Mouse (Mus musculus): ENCODE results near the gene Vmn1r10. TPM values are rescaled to one million over a fixed set of nuclear protein-coding genes. Genes with fewer than 3 reads are reported as not detected.
A peak's percentile ranks its signal among the peaks of the same experiment; 100 is the strongest.

The Vmn1r10 gene
- total RNA-seq (2012; rRNA removed): not detected in 2 replicates
- total RNA-seq (2014; rRNA removed): not detected in 2 replicates
- polyA plus RNA-seq (2012; ENCODE audit: insufficient read length, low read depth): not detected in 2 replicates

DNA sequence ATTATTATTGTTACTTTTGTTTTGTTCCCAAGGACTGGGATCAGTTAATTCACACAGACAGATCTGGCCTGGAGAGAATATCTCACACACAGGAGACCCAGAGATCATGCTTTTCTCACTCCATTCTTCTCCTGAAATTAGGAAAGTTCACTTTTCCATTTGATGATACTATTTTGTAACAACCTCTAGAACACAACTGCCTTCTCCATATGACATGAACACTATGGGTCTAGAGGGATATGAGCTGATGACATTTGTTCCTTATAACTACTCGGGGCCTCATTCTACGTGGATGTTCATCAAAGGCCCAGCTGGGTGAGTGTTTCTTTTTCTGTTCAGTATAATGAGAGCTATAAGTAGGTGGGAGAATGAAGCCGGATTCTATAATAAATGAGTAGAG lies at the start of gene Vmn1r10:
Vmn1r10 (plus strand) TSS at position 301 of the 400 bp plus-strand sequence.
- H3K27ac ChIP-seq (ENCODE audit: insufficient read depth, low read depth): no peak within 1 kb of the TSS
- no peak for DNase-seq (ENCODE audit: extremely low read depth)
- H3K9ac ChIP-seq (ENCODE audit: insufficient read depth, low read depth): no peak within 1 kb of the TSS
- H3K36me3 ChIP-seq (replicated peaks in 1 of 2; ENCODE audit: control insufficient read depth in 1 of 2, insufficient read depth in 1 of 2, low read length in 1 of 2): no peaks in the 10 kb centered on the region
- no peak within 1 kb of the TSS for H3K4me2 ChIP-seq (ENCODE audit: insufficient read depth, low read depth, poor library complexity, severe bottlenecking)
- in situ Hi-C loops (cut with MboI; ENCODE audit: low pct_ligation_motif_present, low pct_unique_long_range_greater_than_20kb, low sequenced_read_pairs): loop anchor here (25.0 kb wide), 1 partner anchor 272 kb away; the partner anchor contains the start of gene Fkbp9
- no peak within 1 kb of the TSS for H3K4me3 ChIP-seq (replicated peaks in 1 of 3; ENCODE audit: low read depth in 2 of 3, low read length in 2 of 3, poor library complexity in 1 of 3)
- H3K27me3 ChIP-seq (replicated peaks): no peaks in the 10 kb centered on the region
- H3K4me1 ChIP-seq (ENCODE audit: control insufficient read depth in 1 of 2, insufficient read depth in 2 of 2): no peaks in the 10 kb centered on the region
- no peaks in the 10 kb centered on the region for H3K9me3 ChIP-seq (replicated peaks; ENCODE audit: low read length)
- no peaks in the 10 kb centered on the region for H3K79me2 ChIP-seq (replicated peaks; ENCODE audit: control insufficient read depth, extremely low read depth, insufficient read depth, poor library complexity, severe bottlenecking)
- dilution Hi-C loops (cut with MboI; ENCODE audit: extremely low pct_ligation_motif_present, extremely low pct_unique_long_range_greater_than_20kb, low sequenced_read_pairs): no loop called here
- TF ChIP-seq SMC3 (IDR thresholded peaks at IDR 0.05; ENCODE audit: low read depth, low read length) (no peak), UBTF (IDR thresholded peaks at IDR 0.05; ENCODE audit: low read depth, low read length) (no peak), HCFC1 (IDR thresholded peaks at IDR 0.05; ENCODE audit: low read depth, low read length) (no peak), MXI1 (IDR thresholded peaks at IDR 0.05; ENCODE audit: low read depth, low read length) (no peak), ZC3H11A (IDR thresholded peaks at IDR 0.05; ENCODE audit: low read depth, low read length) (no peak), MAFK (IDR thresholded peaks at IDR 0.05; ENCODE audit: insufficient replicate concordance, low read length) (no peak), EP300 (IDR thresholded peaks at IDR 0.05; ENCODE audit: low read length) (no peak), KAT2A (IDR thresholded peaks at IDR 0.05; ENCODE audit: insufficient replicate concordance, low read length) (no peak), E2F4 (IDR thresholded peaks at IDR 0.05; ENCODE audit: insufficient replicate concordance, low read depth, low read length) (no peak), TBP (conservative IDR thresholded peaks at IDR 0.05; ENCODE audit: low read depth, low read length) (no peak), POLR2AphosphoS2 (IDR thresholded peaks at IDR 0.05; ENCODE audit: low read depth, low read length) (no peak), MEF2A (IDR thresholded peaks at IDR 0.05; ENCODE audit: borderline replicate concordance, low read depth, low read length) (no peak), ETS1 (conservative IDR thresholded peaks at IDR 0.05; ENCODE audit: low read depth, low read length) (no peak), MAZ (IDR thresholded peaks at IDR 0.05; ENCODE audit: low read depth, low read length) (no peak)

DNA sequence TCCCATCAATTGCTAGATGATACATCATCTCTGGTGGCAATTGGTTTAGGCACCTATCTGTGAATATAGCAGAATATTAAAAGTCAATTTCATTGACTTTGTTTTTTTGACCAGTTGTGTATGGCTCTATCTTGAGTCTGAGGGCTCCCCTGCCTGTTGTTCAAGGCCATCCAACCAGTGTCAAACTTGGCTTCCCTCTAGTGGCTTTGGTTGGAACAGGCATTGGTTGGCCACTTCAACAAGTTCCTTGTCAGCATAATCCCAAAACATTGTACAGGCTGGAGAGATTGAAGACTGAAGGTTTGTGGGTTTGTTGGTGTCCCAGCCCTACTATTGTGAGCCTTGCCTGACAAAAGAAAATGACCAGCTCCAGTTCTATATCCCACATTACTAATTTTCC lies 45.5 kb upstream of the Vmn1r10 start:
- no peak overlapping the region for H3K4me3 ChIP-seq (replicated peaks in 1 of 3; ENCODE audit: low read depth in 2 of 3, low read length in 2 of 3, poor library complexity in 1 of 3)
- H3K79me2 ChIP-seq (replicated peaks; ENCODE audit: control insufficient read depth, extremely low read depth, insufficient read depth, poor library complexity, severe bottlenecking): no peaks in the 10 kb centered on the region
- H3K4me2 ChIP-seq (ENCODE audit: insufficient read depth, low read depth, poor library complexity, severe bottlenecking): no peak overlapping the region
- dilution Hi-C loops (cut with MboI; ENCODE audit: extremely low pct_ligation_motif_present, extremely low pct_unique_long_range_greater_than_20kb, low sequenced_read_pairs) (no loop called here), in situ Hi-C loops (cut with MboI; ENCODE audit: low pct_ligation_motif_present, low pct_unique_long_range_greater_than_20kb, low sequenced_read_pairs) (no loop called here)
- H3K4me1 ChIP-seq (ENCODE audit: control insufficient read depth in 1 of 2, insufficient read depth in 2 of 2): no peaks in the 10 kb centered on the region
- H3K36me3 ChIP-seq (replicated peaks in 1 of 2; ENCODE audit: control insufficient read depth in 1 of 2, insufficient read depth in 1 of 2, low read length in 1 of 2): no peaks in the 10 kb centered on the region
- no peaks in the 10 kb centered on the region for H3K27me3 ChIP-seq (replicated peaks)
- DNase-seq (ENCODE audit: extremely low read depth): peak; percentile 43
- H3K9me3 ChIP-seq (replicated peaks; ENCODE audit: low read length): no peaks in the 10 kb centered on the region
- H3K27ac ChIP-seq (ENCODE audit: insufficient read depth, low read depth): no peak overlapping the region
- H3K9ac ChIP-seq (ENCODE audit: insufficient read depth, low read depth): no peak overlapping the region
- TF ChIP-seq ELF1 (IDR thresholded peaks at IDR 0.05; ENCODE audit: low read depth, low read length): no peak
- TF ChIP-seq EP300 (IDR thresholded peaks at IDR 0.05; ENCODE audit: low read length): no peak
- TF ChIP-seq TCF12 (IDR thresholded peaks at IDR 0.05; ENCODE audit: low read depth, low read length): no peak
- no peak for TF ChIP-seq SIN3A (IDR thresholded peaks at IDR 0.05; ENCODE audit: low read length)
- TF ChIP-seq CTCF (conservative IDR thresholded peaks at IDR 0.05 in 1 of 2, IDR thresholded peaks at IDR 0.05 in 1 of 2; ENCODE audit: low read depth in 2 of 2, low read length in 2 of 2): peak; percentile 12 to 62; a peak in 2 of 4 replicates
- TF ChIP-seq ZMIZ1 (IDR thresholded peaks at IDR 0.05; ENCODE audit: low read depth, low read length): no peak
- no peak for TF ChIP-seq ZC3H11A (IDR thresholded peaks at IDR 0.05; ENCODE audit: low read depth, low read length)
- no peak for TF ChIP-seq MXI1 (IDR thresholded peaks at IDR 0.05; ENCODE audit: low read depth, low read length)
- TF ChIP-seq POLR2AphosphoS2 (IDR thresholded peaks at IDR 0.05; ENCODE audit: low read depth, low read length): no peak
- TF ChIP-seq USF2 (conservative IDR thresholded peaks at IDR 0.05; ENCODE audit: low read depth, low read length): no peak
- peak; percentile 23; the same call in 1 of the 2 replicates for TF ChIP-seq MAFK (IDR thresholded peaks at IDR 0.05; ENCODE audit: insufficient replicate concordance, low read length)
- TF ChIP-seq GABPA (IDR thresholded peaks at IDR 0.05; ENCODE audit: insufficient replicate concordance, low read depth, low read length): no peak
- no peak for TF ChIP-seq MYC (IDR thresholded peaks at IDR 0.05; ENCODE audit: low read depth, low read length)
- peak; percentile 47 for TF ChIP-seq RAD21 (IDR thresholded peaks at IDR 0.05; ENCODE audit: low read depth, low read length)
- TF ChIP-seq ZNF384 (IDR thresholded peaks at IDR 0.05; ENCODE audit: low read depth, low read length): no peak
- TF ChIP-seq MAZ (IDR thresholded peaks at IDR 0.05; ENCODE audit: low read depth, low read length): no peak
- no peak for TF ChIP-seq JUND (conservative IDR thresholded peaks at IDR 0.05; ENCODE audit: low read depth, low read length)
- TF ChIP-seq SMC3 (IDR thresholded peaks at IDR 0.05; ENCODE audit: low read depth, low read length): peak; percentile 51
- TF ChIP-seq RCOR1 (conservative IDR thresholded peaks at IDR 0.05; ENCODE audit: low read depth, low read length): no peak
